Mouse (Mus musculus): ENCODE data around the gene Fgfr1op2.

- TF ChIP-seq CTCF (IDR thresholded peaks at IDR 0.05; ENCODE audit: low read depth, low read length) (no peak), POLR2A (IDR thresholded peaks at IDR 0.05; ENCODE audit: insufficient read depth, low read length) (no peak), EP300 (IDR thresholded peaks at IDR 0.05; ENCODE audit: insufficient read depth, low read depth, low read length) (no peak)
Observed at GRCm38 (mm10) chr6:146538071-146538470, 38.9 kb upstream of the Fgfr1op2 start.
